Mouse (Mus musculus): ENCODE results near the gene Gatad2b. TPM values are rescaled to one million over a fixed set of nuclear protein-coding genes. Genes with fewer than 3 reads are reported as not detected.

Gene Gatad2b
- polyA plus RNA-seq, 1 experiment = 2.8 TPM

- no peak overlapping the region for H3K4me3 ChIP-seq (replicated peaks)
- no peaks in the 10 kb centered on the region for H3K9me3 ChIP-seq
- no peak for TF ChIP-seq GATA1 (IDR thresholded peaks at IDR 0.05; ENCODE audit: borderline replicate concordance, low read length)
- no peak for TF ChIP-seq FLI1 (IDR thresholded peaks at IDR 0.05; ENCODE audit: low read length)
- peaks cover 15% of the 10 kb centered on the region for H3K27me3 ChIP-seq (replicated peaks)
- peaks cover 22% of the 10 kb centered on the region for H3K4me1 ChIP-seq
- no peaks in the 10 kb centered on the region for H3K36me3 ChIP-seq (replicated peaks; ENCODE audit: low read length)
Observed at GRCm38 (mm10) chr3:90371857-90372256, 78.9 kb downstream of the Gatad2b start.

- no peak overlapping the region for H3K4me3 ChIP-seq (replicated peaks)
- peaks cover 23% of the 10 kb centered on the region for H3K27me3 ChIP-seq (replicated peaks)
Observed at GRCm38 (mm10) chr3:90372817-90373216, 79.8 kb downstream of the Gatad2b start.

DNA sequence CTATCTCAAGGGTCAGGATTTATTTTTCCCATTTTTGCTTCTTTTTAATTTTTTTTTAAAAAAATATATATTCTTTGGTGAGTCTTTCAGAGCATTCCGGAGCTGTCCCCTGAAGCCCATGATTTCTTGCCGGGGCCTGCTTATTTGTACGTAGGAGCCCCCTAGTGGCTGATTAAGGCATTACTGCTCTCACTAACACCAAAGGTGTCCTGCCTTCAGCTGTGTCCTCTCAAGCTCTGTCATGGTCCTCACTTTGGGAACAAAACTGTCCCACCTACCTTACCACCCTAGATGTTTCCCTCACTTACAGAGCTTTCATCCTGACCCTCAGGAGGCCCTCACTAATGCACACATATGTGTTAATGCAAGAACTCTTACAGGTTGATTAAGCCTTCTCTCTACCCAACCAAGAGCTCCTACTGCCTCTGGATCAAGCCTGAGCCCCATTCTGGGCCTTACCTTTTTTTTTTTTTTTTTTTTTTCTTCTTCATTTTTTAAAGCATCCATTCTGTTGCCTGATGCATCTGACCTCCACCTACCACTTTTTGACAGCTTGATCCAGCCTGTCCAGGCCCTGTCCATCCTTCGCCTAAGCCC is 80.6 kb downstream of the Gatad2b start:
- no peaks in the 10 kb centered on the region for H3K9me3 ChIP-seq
- peaks cover 29% of the 10 kb centered on the region for H3K27me3 ChIP-seq (replicated peaks)
- TF ChIP-seq FLI1 (IDR thresholded peaks at IDR 0.05; ENCODE audit: low read length) (no peak), GATA1 (IDR thresholded peaks at IDR 0.05; ENCODE audit: borderline replicate concordance, low read length) (no peak)
- no peaks in the 10 kb centered on the region for H3K36me3 ChIP-seq (replicated peaks; ENCODE audit: low read length)
- H3K4me1 ChIP-seq = peaks cover 22% of the 10 kb centered on the region
- no peak overlapping the region for H3K4me3 ChIP-seq (replicated peaks)

More at GRCm38 (mm10) chr3:90372817-90373216, 79.8 kb downstream of the Gatad2b start:
- no peak for TF ChIP-seq FLI1 (IDR thresholded peaks at IDR 0.05; ENCODE audit: low read length)
- no peak for TF ChIP-seq GATA1 (IDR thresholded peaks at IDR 0.05; ENCODE audit: borderline replicate concordance, low read length)
- Histone ChIP-seq H3K36me3 (replicated peaks; ENCODE audit: low read length) (no peaks in the 10 kb centered on the region), H3K9me3 (no peaks in the 10 kb centered on the region), H3K4me1 (peaks cover 22% of the 10 kb centered on the region)

- Histone ChIP-seq H3K36me3 (replicated peaks; ENCODE audit: low read length) (no peaks in the 10 kb centered on the region), H3K27me3 (replicated peaks) (peaks cover 32% of the 10 kb centered on the region), H3K4me3 (replicated peaks) (no peak overlapping the region), H3K4me1 (peaks cover 22% of the 10 kb centered on the region), H3K9me3 (peaks cover 4% of the 10 kb centered on the region; the same call in 1 of the 2 replicates)
- no peak for TF ChIP-seq FLI1 (IDR thresholded peaks at IDR 0.05; ENCODE audit: low read length)
Observed at GRCm38 (mm10) chr3:90374368-90374767, 81.4 kb downstream of the Gatad2b start.

DNA sequence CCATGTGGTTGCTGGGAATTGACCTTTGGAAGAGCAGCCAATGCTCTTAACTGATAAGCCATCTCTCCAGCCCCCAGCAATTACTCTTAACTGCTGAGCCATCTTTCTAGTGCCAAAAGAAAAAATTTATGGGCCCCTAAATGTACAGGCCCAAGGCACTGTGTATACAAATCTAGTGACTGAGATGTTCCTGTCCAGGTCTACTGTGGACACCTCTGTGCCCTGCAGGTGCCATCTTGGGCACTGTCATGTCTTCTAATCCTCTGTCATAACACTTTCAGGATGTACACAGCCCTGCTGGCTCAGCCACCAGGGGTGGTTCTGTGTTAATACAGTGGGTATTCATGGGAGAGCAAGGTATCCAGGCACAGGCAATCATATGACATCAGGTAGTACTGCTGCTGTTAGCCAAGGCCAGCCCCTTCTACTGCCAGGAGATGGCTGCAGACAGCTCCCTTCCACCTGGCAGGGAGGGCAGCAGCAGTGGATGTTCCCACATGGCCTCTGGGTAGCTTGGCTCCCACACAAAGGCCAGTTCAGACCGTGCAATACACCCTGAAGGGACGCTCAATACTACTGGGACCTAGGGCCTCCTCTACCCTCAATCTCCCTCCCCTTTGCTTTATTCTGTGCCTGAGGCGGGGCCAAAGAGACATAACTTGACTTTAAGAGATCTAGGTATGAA is 82.7 kb downstream of the Gatad2b start:
- peaks cover 32% of the 10 kb centered on the region for H3K27me3 ChIP-seq (replicated peaks)
- H3K4me3 ChIP-seq (replicated peaks) = peak overlapping the region; percentile 40
- TF ChIP-seq GATA1 (IDR thresholded peaks at IDR 0.05; ENCODE audit: borderline replicate concordance, low read length) = no peak
- no peaks in the 10 kb centered on the region for H3K36me3 ChIP-seq (replicated peaks; ENCODE audit: low read length)
- peaks cover 4% of the 10 kb centered on the region; the same call in 1 of the 2 replicates for H3K9me3 ChIP-seq
- peaks cover 22% of the 10 kb centered on the region for H3K4me1 ChIP-seq

DNA sequence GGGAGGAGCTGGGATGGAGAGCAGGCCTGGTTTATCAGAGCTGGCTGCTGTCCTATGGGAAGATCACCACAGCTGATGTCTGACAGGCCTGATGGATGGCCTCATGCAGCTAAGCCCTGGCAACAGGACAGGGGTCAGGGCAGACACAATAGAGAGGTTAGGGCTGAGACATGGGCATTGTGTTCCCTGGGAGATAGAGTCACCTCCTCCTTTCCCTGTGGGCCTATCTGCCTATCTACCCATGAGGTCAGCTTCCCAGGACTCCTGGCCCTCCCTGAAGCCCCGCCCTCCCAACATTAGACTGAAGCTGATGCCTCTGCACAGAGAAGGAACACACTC is 83.2 kb downstream of the Gatad2b start:
- Histone ChIP-seq H3K27me3 (replicated peaks) (peaks cover 32% of the 10 kb centered on the region), H3K4me3 (replicated peaks) (no peak overlapping the region), H3K4me1 (peaks cover 22% of the 10 kb centered on the region), H3K9me3 (peaks cover 4% of the 10 kb centered on the region; the same call in 1 of the 2 replicates), H3K36me3 (replicated peaks; ENCODE audit: low read length) (no peaks in the 10 kb centered on the region)
- TF ChIP-seq FLI1 (IDR thresholded peaks at IDR 0.05; ENCODE audit: low read length) = no peak

DNA sequence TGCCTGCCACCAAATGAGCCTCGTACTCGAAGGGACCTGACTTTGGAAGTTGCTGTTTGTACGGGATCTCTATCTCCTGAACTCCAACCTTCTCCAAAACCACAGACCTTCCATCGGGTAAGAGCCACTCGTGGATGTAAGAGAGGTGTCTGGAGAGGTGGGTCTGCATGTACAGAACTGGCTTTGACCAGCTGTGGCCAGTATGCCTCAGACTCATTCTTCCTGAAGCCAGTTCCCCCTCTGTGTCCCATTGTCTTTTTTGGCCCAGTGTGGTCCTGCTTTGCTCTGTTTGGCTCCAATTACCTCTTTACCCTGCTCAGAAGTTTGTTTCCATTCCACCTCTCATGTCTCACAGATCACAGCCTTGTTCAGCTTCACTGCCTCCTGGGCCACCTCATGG is 85.5 kb downstream of the Gatad2b start:
- TF ChIP-seq GATA1 (IDR thresholded peaks at IDR 0.05; ENCODE audit: borderline replicate concordance, low read length) (no peak), FLI1 (IDR thresholded peaks at IDR 0.05; ENCODE audit: low read length) (no peak)
- no peak overlapping the region for H3K4me3 ChIP-seq (replicated peaks)
- peaks cover 24% of the 10 kb centered on the region for H3K27me3 ChIP-seq (replicated peaks)
- peaks cover 19% of the 10 kb centered on the region for H3K4me1 ChIP-seq
- H3K9me3 ChIP-seq = peaks cover 4% of the 10 kb centered on the region; the same call in 1 of the 2 replicates
- H3K36me3 ChIP-seq (replicated peaks; ENCODE audit: low read length) = no peaks in the 10 kb centered on the region

DNA sequence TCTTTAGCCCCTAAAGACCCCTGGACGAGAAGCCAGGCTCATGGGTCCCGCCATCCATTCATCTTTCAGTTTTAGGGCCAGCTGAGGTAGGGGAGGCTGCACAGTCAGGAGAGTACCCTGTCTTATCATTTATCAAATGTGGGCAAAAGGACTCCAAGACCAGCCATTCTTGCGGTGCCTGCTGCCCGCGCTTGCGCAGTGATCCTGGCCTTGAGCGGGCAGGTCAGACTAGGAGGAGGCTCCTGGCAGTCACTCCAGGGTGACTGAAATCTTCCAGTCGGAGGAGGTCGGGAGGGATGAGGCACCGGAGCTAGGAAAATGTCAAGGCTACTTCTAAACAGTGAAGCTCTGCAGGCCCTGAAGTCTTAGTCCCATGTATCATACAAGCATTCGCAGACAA is 88.7 kb downstream of the Gatad2b start:
- Histone ChIP-seq H3K4me1 (peaks cover 7% of the 10 kb centered on the region; the same call in 1 of the 2 replicates), H3K9me3 (peaks cover 4% of the 10 kb centered on the region; the same call in 1 of the 2 replicates), H3K27me3 (replicated peaks) (peaks cover 21% of the 10 kb centered on the region), H3K4me3 (replicated peaks) (no peak overlapping the region), H3K36me3 (replicated peaks; ENCODE audit: low read length) (peaks cover 21% of the 10 kb centered on the region)
- TF ChIP-seq GATA1 (IDR thresholded peaks at IDR 0.05; ENCODE audit: borderline replicate concordance, low read length) (no peak), FLI1 (IDR thresholded peaks at IDR 0.05; ENCODE audit: low read length) (no peak)

DNA sequence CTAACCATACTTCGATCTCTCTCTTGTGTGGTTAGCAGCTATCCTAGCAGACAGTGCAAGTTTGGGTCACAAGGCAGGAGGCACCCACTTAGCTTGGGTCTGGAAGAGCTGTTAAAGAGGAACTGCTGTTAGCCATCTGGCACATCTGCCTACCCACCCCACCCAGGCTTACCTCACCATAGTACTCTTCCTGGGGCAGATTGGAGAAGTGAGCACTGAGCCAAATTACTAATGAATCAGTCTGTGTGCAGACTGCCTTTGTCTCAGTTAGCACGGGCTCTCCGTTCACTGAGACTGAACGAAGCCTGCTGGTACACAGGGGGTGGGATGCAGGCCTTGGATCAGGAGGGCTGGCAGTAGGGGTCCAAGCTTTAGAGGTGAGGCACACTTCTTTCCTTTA is 90.7 kb downstream of the Gatad2b start:
- Histone ChIP-seq H3K27me3 (replicated peaks) (peaks cover 24% of the 10 kb centered on the region), H3K4me3 (replicated peaks) (no peak overlapping the region), H3K36me3 (replicated peaks; ENCODE audit: low read length) (peaks cover 41% of the 10 kb centered on the region), H3K4me1 (peaks cover 11% of the 10 kb centered on the region; the same call in 1 of the 2 replicates), H3K9me3 (peaks cover 4% of the 10 kb centered on the region; the same call in 1 of the 2 replicates)
- TF ChIP-seq FLI1 (IDR thresholded peaks at IDR 0.05; ENCODE audit: low read length) = no peak
- TF ChIP-seq GATA1 (IDR thresholded peaks at IDR 0.05; ENCODE audit: borderline replicate concordance, low read length) = no peak

GRCm38 (mm10) chr3:90384851-90385375 is 91.9 kb downstream of the Gatad2b start:
- TF ChIP-seq GATA1 (IDR thresholded peaks at IDR 0.05; ENCODE audit: borderline replicate concordance, low read length) (no peak), FLI1 (IDR thresholded peaks at IDR 0.05; ENCODE audit: low read length) (no peak)
- Histone ChIP-seq H3K4me3 (replicated peaks) (no peak overlapping the region), H3K36me3 (replicated peaks; ENCODE audit: low read length) (peaks cover 52% of the 10 kb centered on the region), H3K27me3 (replicated peaks) (peaks cover 35% of the 10 kb centered on the region), H3K4me1 (peaks cover 22% of the 10 kb centered on the region), H3K9me3 (no peaks in the 10 kb centered on the region)
